Mouse (Mus musculus) MEL-GATA-1-ER (cell line): ENCODE results near the gene Gfra1.

Source experiments
- DNase-seq: peaks from one replicate; pipeline ENCODE4 v3.0.0-alpha.2; 2012; ENCODE audit warnings: low read depth; ENCODE audit errors: extremely low read depth

The Gfra1 gene

GRCm38 (mm10) chr19:58395785-58396603, 59.7 kb downstream of the Gfra1 start:
- DNase-seq = no peak

GRCm38 (mm10) chr19:58393121-58393520, 62.6 kb downstream of the Gfra1 start:
- no peak for DNase-seq

GRCm38 (mm10) chr19:58391796-58392195, 63.9 kb downstream of the Gfra1 start:
- DNase-seq = no peak

- no peak for DNase-seq
These were observed 66.2 kb downstream of the Gfra1 start for GRCm38 (mm10) chr19:58389466-58389865.

GRCm38 (mm10) chr19:58388851-58389447, 66.8 kb downstream of the Gfra1 start:
- DNase-seq = no peak

GRCm38 (mm10) chr19:58383273-58383672, 72.4 kb downstream of the Gfra1 start:
- no peak for DNase-seq

GRCm38 (mm10) chr19:58382535-58382934, 73.2 kb downstream of the Gfra1 start:
- DNase-seq = no peak

- no peak for DNase-seq
These were observed 77.7 kb downstream of the Gfra1 start for GRCm38 (mm10) chr19:58377969-58378368.

GRCm38 (mm10) chr19:58376675-58377102, 79.0 kb downstream of the Gfra1 start:
- DNase-seq = no peak

GRCm38 (mm10) chr19:58374648-58375047, 81.1 kb downstream of the Gfra1 start:
- DNase-seq = no peak

- no peak for DNase-seq
These were observed 81.6 kb downstream of the Gfra1 start for GRCm38 (mm10) chr19:58374155-58374554.

- DNase-seq = no peak
These were observed 87.2 kb downstream of the Gfra1 start for GRCm38 (mm10) chr19:58368513-58368912.

GRCm38 (mm10) chr19:58364688-58365087, 91.0 kb downstream of the Gfra1 start:
- DNase-seq = no peak

GRCm38 (mm10) chr19:58360982-58361381, 94.7 kb downstream of the Gfra1 start:
- DNase-seq = no peak

GRCm38 (mm10) chr19:58358063-58358462, 97.6 kb downstream of the Gfra1 start:
- DNase-seq = no peak

GRCm38 (mm10) chr19:58353953-58354352, 101.8 kb downstream of the Gfra1 start:
- no peak for DNase-seq

GRCm38 (mm10) chr19:58353260-58353870, 102.3 kb downstream of the Gfra1 start:
- DNase-seq = no peak

- DNase-seq = no peak
These were observed 105.8 kb downstream of the Gfra1 start for GRCm38 (mm10) chr19:58349890-58350408.

- no peak for DNase-seq
These were observed 110.6 kb downstream of the Gfra1 start for GRCm38 (mm10) chr19:58345137-58345536.

GRCm38 (mm10) chr19:58341351-58341750, 114.4 kb downstream of the Gfra1 start:
- DNase-seq = no peak

GRCm38 (mm10) chr19:58340221-58340620, 115.5 kb downstream of the Gfra1 start:
- no peak for DNase-seq

GRCm38 (mm10) chr19:58336802-58337201, 118.9 kb downstream of the Gfra1 start:
- DNase-seq = no peak
